Mouse (Mus musculus): Measurements from ENCODE around the gene Gli2. TPM values are rescaled to one million over a fixed set of nuclear protein-coding genes. Genes with fewer than 3 reads are reported as not detected.

Gene Gli2
- total RNA-seq, 2 experiments from 2014 or later: 4.6 to 4.8 TPM

DNA sequence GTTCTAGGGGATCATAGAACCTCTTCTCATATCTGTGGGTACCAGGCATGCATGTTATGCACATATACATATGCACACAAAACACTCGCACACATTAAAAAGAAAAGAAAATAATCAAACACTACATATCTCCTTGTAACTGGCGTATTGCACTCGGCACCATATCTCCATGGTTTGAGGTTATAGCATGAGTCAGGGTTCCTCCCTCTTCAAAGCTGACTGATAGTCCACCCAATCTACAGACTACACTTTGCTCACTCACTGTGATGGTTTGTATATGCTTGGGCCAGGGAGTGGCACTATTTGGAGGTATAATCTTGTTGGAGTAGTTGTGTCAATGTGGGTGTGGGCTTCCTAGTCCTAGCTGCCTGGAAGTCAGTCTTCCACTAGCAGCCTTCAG lies 78.0 kb downstream of the Gli2 start:
- no peak for TF ChIP-seq CTCF (conservative IDR thresholded peaks at IDR 0.05)
- DNase-seq (ENCODE audit: low spot score in 2 of 2): no peak
- Histone ChIP-seq H3K4me3 (no peak overlapping the region), H3K27ac (no peak overlapping the region)

DNA sequence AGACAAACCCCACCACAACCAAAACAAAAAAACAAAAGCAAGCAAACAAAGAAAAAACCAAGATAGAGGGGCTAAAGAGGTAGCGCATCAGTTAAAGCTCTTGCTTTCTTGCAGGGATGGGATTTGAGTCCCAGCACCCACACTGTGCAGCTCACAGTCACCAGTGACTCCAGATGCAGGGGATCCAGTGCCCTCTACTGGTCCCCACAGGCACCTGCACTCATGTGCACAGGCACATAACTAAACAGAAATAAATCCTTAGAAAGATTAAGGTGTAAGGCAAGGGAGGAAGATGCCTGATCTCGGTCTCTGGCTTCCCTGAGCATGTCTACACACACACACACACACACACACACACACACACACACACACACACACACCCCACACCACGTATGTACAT lies 83.4 kb downstream of the Gli2 start:
- no peak for DNase-seq (ENCODE audit: low spot score in 2 of 2)
- Histone ChIP-seq H3K27ac (no peak overlapping the region), H3K4me3 (no peak overlapping the region)
- peak; percentile 34 for TF ChIP-seq CTCF (conservative IDR thresholded peaks at IDR 0.05)

DNA sequence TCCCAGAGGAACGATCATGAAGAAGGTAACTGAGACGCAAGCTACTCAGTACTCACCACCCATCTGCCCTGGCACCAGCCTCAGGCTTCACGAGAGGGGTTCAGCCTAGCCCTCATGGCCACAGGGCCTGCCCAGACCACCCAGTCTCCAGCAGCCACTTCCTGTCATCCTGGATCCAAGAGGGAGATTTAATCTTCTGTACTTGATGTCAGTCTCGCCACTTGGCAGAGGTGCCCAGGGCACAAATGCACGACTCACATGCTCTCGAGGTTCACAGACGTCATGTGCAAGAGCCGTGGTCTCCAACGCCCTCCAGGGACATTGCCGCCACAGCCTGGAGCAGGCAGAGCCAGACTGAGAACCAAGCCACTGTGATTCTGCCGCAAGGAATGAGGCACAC lies 84.0 kb downstream of the Gli2 start:
- no peak overlapping the region for H3K4me3 ChIP-seq

DNA sequence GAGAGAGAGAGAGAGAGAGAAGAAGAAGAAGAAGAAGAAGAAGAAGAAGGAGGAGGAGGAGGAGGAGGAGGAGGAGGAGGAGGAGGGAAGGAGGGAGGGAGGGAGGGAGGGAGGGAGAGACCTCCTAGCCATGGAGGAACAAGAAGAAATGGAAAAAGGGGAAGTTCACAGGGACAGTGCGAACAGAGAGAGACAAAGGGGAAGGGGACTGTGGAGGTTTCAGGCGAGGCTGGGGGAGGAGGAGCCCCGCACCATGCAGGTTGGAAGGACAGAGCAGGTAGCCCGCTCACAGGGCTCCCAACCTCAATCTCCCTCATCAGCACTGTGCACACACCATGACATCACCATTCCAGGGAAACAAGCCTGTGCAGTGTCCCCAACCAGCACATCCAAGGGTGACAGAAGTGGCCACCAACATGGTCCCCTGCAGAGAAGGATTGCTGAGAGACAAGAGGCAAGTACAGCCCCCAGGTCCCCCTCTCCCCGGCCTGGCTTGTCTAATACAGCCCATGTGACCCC lies 84.7 kb downstream of the Gli2 start:
- H3K27ac ChIP-seq: no peak overlapping the region
- no peak overlapping the region for H3K4me3 ChIP-seq
- DNase-seq (ENCODE audit: low spot score in 2 of 2): no peak
- TF ChIP-seq CTCF (conservative IDR thresholded peaks at IDR 0.05): no peak

More for the DNA sequence above, 84.0 kb downstream of the Gli2 start:
- H3K27ac ChIP-seq: no peak overlapping the region
- no peak for TF ChIP-seq CTCF (conservative IDR thresholded peaks at IDR 0.05)
- no peak for DNase-seq (ENCODE audit: low spot score in 2 of 2)

DNA sequence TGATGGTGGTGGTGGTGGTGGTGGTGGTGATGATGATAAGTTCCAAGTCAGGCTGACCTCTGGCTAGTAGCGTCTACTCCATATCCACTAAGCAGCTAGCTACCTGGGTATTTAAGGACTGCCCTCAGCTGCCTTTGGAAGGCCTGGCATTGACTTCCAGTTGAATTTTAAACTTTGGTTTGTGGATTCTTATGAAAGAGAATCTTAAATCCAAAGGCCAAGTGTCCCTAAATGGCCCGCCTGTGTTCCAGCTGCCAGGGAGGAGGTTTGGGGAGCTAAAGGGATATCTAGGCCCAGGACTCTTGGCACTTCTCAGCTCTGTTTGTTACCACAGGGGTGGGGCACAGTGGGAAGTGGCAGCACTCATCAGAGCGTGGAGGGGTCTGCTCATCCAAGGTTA lies 85.4 kb downstream of the Gli2 start:
- no peak for DNase-seq (ENCODE audit: low spot score in 2 of 2)
- H3K4me3 ChIP-seq: no peak overlapping the region
- no peak for TF ChIP-seq CTCF (conservative IDR thresholded peaks at IDR 0.05)
- H3K27ac ChIP-seq: no peak overlapping the region

DNA sequence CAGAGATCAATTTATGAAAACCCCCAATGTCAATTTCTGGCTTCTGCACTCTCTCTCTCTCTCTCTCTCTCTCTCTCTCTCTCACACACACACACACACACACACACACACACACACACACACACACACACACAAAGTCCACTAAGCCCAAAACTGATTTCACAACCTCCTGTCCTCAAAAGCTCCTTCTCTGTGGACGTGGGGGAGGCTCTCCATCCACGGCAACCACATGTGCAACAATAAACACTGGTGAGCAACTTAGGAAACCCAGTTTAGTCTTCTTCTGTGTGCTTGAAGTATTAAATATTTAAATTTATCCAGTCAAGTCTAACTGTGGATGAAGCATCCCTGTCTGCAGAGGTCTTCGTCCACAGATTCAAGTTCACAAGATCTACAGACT lies 86.1 kb downstream of the Gli2 start:
- no peak for TF ChIP-seq CTCF (conservative IDR thresholded peaks at IDR 0.05)

DNA sequence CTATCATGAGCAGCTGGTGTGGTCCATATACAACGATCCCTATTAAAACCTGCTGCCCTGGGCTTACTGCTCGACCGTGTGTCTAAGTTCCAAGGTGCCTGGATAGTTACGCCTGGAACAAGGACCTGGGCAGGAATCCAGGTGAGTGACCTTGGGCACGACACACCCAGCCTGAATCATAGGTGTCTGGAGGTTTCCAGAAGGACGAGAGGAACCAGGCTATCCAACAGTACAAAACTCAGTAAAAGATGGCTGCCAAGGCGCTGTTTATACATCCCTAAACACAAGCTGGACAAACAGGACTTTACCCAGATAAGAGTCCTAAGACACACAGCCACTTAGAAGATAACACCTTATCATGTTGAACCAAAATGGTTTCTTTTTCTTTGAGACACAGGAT lies 94.8 kb downstream of the Gli2 start:
- TF ChIP-seq CTCF (conservative IDR thresholded peaks at IDR 0.05): no peak
- H3K4me3 ChIP-seq: no peak overlapping the region
- no peak for DNase-seq (ENCODE audit: low spot score in 2 of 2)
- no peak overlapping the region for H3K27ac ChIP-seq

More for the DNA sequence above, 86.1 kb downstream of the Gli2 start:
- H3K27ac ChIP-seq: no peak overlapping the region
- no peak for DNase-seq (ENCODE audit: low spot score in 2 of 2)
- H3K4me3 ChIP-seq: no peak overlapping the region

DNA sequence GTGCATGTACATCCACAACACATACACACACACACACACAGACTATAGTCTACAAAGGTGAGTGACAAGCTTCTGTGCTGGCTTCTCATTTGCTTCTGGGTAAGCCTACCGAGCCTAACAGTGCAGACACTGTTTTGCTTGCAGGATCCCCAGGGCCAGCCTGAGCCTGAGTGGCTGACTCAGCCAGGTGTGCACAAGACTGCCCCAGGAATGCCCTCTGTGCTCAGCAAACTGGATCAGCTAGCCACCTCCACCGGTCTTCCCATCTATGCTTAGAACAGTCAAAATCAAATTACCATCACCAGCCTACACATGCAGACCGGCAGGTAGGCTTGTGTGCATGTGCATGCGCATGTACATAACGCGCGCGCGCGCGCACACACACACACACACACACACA lies 97.6 kb downstream of the Gli2 start:
- DNase-seq (ENCODE audit: low spot score in 2 of 2): no peak
- Histone ChIP-seq H3K27ac (no peak overlapping the region), H3K4me3 (no peak overlapping the region)
- no peak for TF ChIP-seq CTCF (conservative IDR thresholded peaks at IDR 0.05)

DNA sequence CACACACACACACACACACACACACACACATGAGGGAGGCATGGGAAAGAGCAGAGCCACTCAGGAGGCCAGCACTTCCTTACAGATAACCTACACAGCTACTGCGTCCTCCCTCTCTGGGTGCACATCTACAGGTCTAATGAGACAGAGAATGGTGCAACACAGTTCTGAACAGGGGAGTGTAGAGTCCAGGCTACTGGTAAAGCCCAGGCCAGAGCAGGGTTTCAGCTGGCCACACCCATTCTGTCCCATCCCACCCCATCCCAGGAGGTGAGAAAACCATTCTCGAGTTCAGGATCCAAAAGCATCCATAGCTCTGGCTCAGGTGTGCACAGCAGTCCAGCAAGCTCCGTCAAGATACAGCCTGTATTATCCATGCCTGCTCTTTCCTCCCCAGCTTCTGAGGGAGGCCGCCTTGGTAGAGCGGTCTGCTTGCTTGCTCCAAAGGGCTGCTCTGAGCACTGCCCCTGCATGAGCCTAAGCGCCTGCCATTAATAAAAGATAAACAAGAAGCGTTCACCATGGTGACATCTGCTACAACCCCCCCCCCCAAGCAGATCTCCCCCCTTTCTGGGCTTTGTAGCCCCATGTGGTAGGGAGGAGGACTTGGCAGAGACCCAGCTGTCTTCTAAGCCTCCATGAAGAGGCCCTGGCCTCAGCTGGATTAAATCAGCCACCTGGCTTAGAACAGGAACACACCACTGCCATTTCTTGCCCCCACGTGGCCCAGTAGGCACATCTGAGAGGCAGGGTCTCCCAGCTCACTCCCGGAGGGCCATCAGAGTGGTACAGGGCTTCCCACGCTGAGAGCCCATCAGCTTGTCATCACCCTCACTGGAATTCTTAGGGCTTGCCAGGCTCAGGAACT lies 98.8 kb downstream of the Gli2 start:
- no peak overlapping the region for H3K4me3 ChIP-seq
- DNase-seq (ENCODE audit: low spot score in 2 of 2): peak in 1 of 2 experiments; percentile 41
- peak overlapping the region; percentile 59; the same call in 1 of the 2 replicates for H3K27ac ChIP-seq
- TF ChIP-seq CTCF (conservative IDR thresholded peaks at IDR 0.05): no peak

DNA sequence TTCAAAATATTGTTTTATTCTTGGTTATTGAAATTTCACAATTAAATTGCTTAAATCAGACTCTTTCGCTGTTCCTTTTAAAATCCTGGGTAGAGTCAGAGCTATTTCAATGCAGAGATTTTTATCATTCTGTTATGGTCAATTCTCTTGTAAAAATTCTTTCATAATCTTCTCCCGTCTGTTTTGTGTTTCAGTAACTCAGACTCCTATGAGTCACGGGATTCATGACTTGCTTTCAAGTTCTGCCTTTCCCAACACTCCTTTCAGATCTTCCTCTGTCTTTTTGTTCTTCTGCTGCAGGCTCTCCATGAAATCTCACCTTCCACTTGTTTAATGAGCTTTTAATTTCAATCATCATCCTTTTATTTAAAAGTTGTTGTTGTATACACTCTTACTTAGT lies 100.4 kb downstream of the Gli2 start:
- TF ChIP-seq CTCF (conservative IDR thresholded peaks at IDR 0.05): no peak
- DNase-seq (ENCODE audit: low spot score in 2 of 2): no peak
- no peak overlapping the region for H3K4me3 ChIP-seq
- H3K27ac ChIP-seq: no peak overlapping the region

DNA sequence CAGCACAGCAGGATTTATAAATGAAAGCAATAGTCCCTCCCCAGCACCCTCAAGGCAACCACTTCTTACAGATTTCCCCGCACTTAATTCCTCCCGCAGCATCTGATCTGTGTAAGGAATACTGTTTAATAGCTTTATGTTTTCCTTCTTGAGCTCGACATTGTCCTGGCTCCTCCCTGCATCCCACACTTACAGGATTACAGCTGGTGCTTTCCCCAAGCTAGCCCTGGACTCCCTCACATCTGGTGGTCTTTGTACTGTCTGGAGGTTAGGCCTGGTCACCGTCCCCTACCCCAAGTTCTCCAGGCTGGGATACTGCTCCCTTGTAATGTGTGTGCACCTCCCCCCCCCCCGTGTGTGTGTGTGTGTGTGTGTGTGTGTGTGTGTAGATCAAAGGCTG lies 101.1 kb downstream of the Gli2 start:
- no peak for DNase-seq (ENCODE audit: low spot score in 2 of 2)
- Histone ChIP-seq H3K27ac (no peak overlapping the region), H3K4me3 (no peak overlapping the region)
- TF ChIP-seq CTCF (conservative IDR thresholded peaks at IDR 0.05): no peak

DNA sequence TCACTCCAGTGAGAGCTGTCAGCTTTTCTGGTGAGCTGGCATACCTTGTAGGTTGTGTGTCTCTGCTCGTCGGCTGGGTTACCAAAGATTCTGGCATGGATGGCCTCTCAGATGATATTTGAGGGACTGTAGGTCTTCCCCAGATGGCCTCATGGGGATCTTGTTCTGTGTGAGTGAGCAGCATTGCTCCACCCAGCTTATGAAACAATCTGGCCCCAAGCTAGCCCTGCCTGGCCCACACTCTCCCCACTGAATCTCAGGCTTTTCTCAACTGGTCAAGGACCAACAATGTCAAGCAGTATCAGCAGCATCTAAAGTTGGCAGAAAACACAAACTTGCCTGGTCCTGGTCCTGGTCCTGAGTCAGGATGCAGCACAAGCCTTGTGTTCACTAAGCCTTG lies 105.0 kb downstream of the Gli2 start:
- no peak for DNase-seq (ENCODE audit: low spot score in 2 of 2)
- Histone ChIP-seq H3K27ac (no peak overlapping the region), H3K4me3 (no peak overlapping the region)
- no peak for TF ChIP-seq CTCF (conservative IDR thresholded peaks at IDR 0.05)

DNA sequence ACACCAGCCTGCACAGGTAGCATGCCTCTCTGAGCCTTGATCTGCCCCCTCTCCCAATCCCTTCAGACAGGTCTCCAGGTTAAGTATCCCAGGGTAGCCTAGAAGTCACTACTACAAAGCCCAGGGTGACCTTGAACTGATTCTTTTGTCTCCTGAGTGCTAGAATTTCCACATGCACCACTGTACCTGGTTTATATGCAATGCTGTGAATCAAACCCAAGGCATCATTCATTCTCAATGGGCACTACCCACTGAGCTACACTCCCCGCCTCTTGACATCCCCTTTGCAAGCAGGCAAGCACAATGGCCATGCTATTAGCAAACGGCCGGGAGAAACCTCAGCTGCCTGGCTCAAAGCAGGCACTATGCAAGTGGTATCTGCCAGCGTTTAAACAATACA lies 106.2 kb downstream of the Gli2 start:
- DNase-seq (ENCODE audit: low spot score in 2 of 2): no peak
- no peak for TF ChIP-seq CTCF (conservative IDR thresholded peaks at IDR 0.05)
- Histone ChIP-seq H3K4me3 (no peak overlapping the region), H3K27ac (no peak overlapping the region)

DNA sequence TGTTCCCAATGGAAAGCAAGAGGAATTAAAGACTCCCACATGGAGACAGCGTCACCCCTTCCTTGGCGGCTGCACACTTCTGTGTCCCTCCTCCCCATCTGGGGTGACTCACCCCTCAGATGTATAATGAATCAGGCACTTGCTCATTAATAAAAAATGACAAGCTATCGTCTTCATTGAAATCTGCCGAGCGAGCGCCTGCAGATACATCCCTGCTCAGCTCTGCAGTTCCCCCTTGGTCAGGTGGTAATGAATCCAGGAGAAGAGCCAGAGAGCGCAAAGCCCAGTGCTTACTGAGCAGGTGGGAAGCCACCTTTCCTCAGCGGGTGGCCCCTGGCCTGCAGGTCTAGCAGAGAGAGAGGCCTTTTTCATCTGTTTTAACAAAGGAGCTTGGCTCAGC lies 112.1 kb downstream of the Gli2 start:
- no peak for TF ChIP-seq CTCF (conservative IDR thresholded peaks at IDR 0.05)
- DNase-seq (ENCODE audit: low spot score in 2 of 2): peak; percentile 43 to 51
- no peak overlapping the region for H3K4me3 ChIP-seq
- no peak overlapping the region; the same call in 1 of the 2 replicates for H3K27ac ChIP-seq
